Comparison of ENCODE assay signal across 8 mouse cellular contexts in genomic region chr9:41149079-41149676, GRCm38 (mm10). TPM values are rescaled to one million over a fixed set of nuclear protein-coding genes. Genes with fewer than 3 reads are reported as not detected.
DNase-seq lines count a peak whose midpoint lies in the region; ATAC-seq and TF ChIP-seq lines count a peak whose summit lies in the region.
"Had no signal": no experiment of that assay in that cellular context is flagged by ENCODE, and none has a peak within 500 bp of the region (broad histone marks: within the 10 kb centered on the region; RNA-seq: fewer than 3 reads in every experiment).

No protein-coding gene starts in this region.

- peak; percentile 29; the same call in 1 of the 2 replicates for TF ChIP-seq CTCF in hindbrain, postnatal 0 days (IDR thresholded peaks at IDR 0.05; ENCODE audit: low read depth)
- TF ChIP-seq CTCF in lung, adult 2 months (IDR thresholded peaks at IDR 0.05; ENCODE audit: insufficient read depth, low read length) = no peak

- H3K4me3 ChIP-seq in midbrain, embryonic 16.5 days (ENCODE audit: low read depth, low read length) = no peak overlapping the region
- no peak overlapping the region for H3K4me3 ChIP-seq in midbrain, embryonic 11.5 days (ENCODE audit: low read depth, low read length)
- no peak overlapping the region for H3K4me3 ChIP-seq in hindbrain, postnatal 0 days (ENCODE audit: low read length)
- no peak overlapping the region for H3K4me3 ChIP-seq in stomach, embryonic 16.5 days (replicated peaks; ENCODE audit: low read length)
- no peak overlapping the region for H3K4me3 ChIP-seq in lung, adult 2 months (replicated peaks; ENCODE audit: extremely low read depth, low read depth, low read length)
- H3K4me3 ChIP-seq: liver, embryonic 15.5 days had no signal

- ATAC-seq in midbrain, embryonic 16.5 days = peak; percentile 69
- no peak for ATAC-seq in midbrain, embryonic 11.5 days (ENCODE audit: low FRiP score)
- peak; percentile 86 for ATAC-seq in hindbrain, postnatal 0 days
- ATAC-seq in stomach, embryonic 16.5 days (ENCODE audit: insufficient read depth, low FRiP score) = 0 out of 2 replicates have a peak, but pooled peaks have one; percentile 40

- no peak overlapping the region for H3K4me2 ChIP-seq in midbrain, embryonic 16.5 days (ENCODE audit: low read length)
- H3K4me2 ChIP-seq in midbrain, embryonic 11.5 days = no peak overlapping the region
- 0 out of 2 replicates have a peak overlapping the region, but pooled peaks have one; percentile 0 for H3K4me2 ChIP-seq in hindbrain, postnatal 0 days (ENCODE audit: low read depth, low read length)
- no peak overlapping the region for H3K4me2 ChIP-seq in stomach, embryonic 16.5 days (ENCODE audit: low read depth, low read length)
- H3K4me2 ChIP-seq: liver, embryonic 15.5 days had no signal

- no peaks in the 10 kb centered on the region for H3K36me3 ChIP-seq in midbrain, embryonic 16.5 days (ENCODE audit: control insufficient read depth, insufficient read depth, low read length)
- H3K36me3 ChIP-seq in midbrain, embryonic 11.5 days (ENCODE audit: control insufficient read depth, insufficient read depth, low read length) = no peaks in the 10 kb centered on the region
- H3K36me3 ChIP-seq in hindbrain, postnatal 0 days (ENCODE audit: insufficient read depth, low read length) = no peaks in the 10 kb centered on the region
- H3K36me3 ChIP-seq in stomach, embryonic 16.5 days (ENCODE audit: control insufficient read depth, insufficient read depth, low read length) = no peaks in the 10 kb centered on the region
- H3K36me3 ChIP-seq: liver, embryonic 15.5 days had no signal

- WGBS in midbrain, embryonic 16.5 days = 76% methylated on average over 6 of the region's 6 CpGs
- 86% methylated on average over 6 of the region's 6 CpGs for WGBS in midbrain, embryonic 11.5 days
- WGBS in hindbrain, postnatal 0 days = 32% methylated on average over 6 of the region's 6 CpGs
- 67% methylated on average over 6 of the region's 6 CpGs for WGBS in stomach, embryonic 16.5 days
- WGBS in lung, adult 2 months = 67% methylated on average over 6 of the region's 6 CpGs

- H3K27me3 ChIP-seq in midbrain, embryonic 16.5 days (ENCODE audit: control insufficient read depth, insufficient read depth, low read depth, low read length) = no peaks in the 10 kb centered on the region
- H3K27me3 ChIP-seq in midbrain, embryonic 11.5 days (ENCODE audit: control insufficient read depth, insufficient read depth, low read length) = no peaks in the 10 kb centered on the region
- no peaks in the 10 kb centered on the region for H3K27me3 ChIP-seq in hindbrain, postnatal 0 days (ENCODE audit: insufficient read depth, low read length)
- H3K27me3 ChIP-seq in stomach, embryonic 16.5 days (ENCODE audit: control insufficient read depth, insufficient read depth, low read length) = no peaks in the 10 kb centered on the region; the same call in 1 of the 2 replicates
- H3K27me3 ChIP-seq: liver, embryonic 15.5 days had no signal

- TF ChIP-seq POLR2A in lung, adult 2 months (IDR thresholded peaks at IDR 0.05; ENCODE audit: borderline replicate concordance, extremely low read depth, low read depth, low read length) = no peak

- H3K27ac ChIP-seq in midbrain, embryonic 16.5 days (ENCODE audit: low read length) = no peak overlapping the region
- H3K27ac ChIP-seq in midbrain, embryonic 11.5 days (ENCODE audit: low read depth, low read length) = no peak overlapping the region
- H3K27ac ChIP-seq in hindbrain, postnatal 0 days = peak overlapping the region; percentile 78
- H3K27ac ChIP-seq in stomach, embryonic 16.5 days (ENCODE audit: low read length) = no peak overlapping the region
- H3K27ac ChIP-seq: liver, embryonic 15.5 days had no signal

- no peaks in the 10 kb centered on the region for H3K9me3 ChIP-seq in midbrain, embryonic 16.5 days (replicated peaks; ENCODE audit: control insufficient read depth, low read length, poor library complexity, severe bottlenecking)
- H3K9me3 ChIP-seq in midbrain, embryonic 11.5 days (ENCODE audit: control insufficient read depth, low read length) = no peaks in the 10 kb centered on the region
- H3K9me3 ChIP-seq in hindbrain, postnatal 0 days (ENCODE audit: low read length) = no peaks in the 10 kb centered on the region
- H3K9me3 ChIP-seq in stomach, embryonic 16.5 days (replicated peaks; ENCODE audit: control insufficient read depth, low read length) = no peaks in the 10 kb centered on the region
- H3K9me3 ChIP-seq: liver, embryonic 15.5 days had no signal

- H3K9ac ChIP-seq in midbrain, embryonic 16.5 days (ENCODE audit: low read depth, low read length) = no peak overlapping the region
- no peak overlapping the region for H3K9ac ChIP-seq in midbrain, embryonic 11.5 days (ENCODE audit: low read length)
- no peak overlapping the region for H3K9ac ChIP-seq in hindbrain, postnatal 0 days (replicated peaks; ENCODE audit: low read length)
- H3K9ac ChIP-seq in stomach, embryonic 16.5 days (ENCODE audit: low read length) = no peak overlapping the region
- H3K9ac ChIP-seq: liver, embryonic 15.5 days had no signal

- peaks cover 12% of the 10 kb centered on the region for H3K4me1 ChIP-seq in midbrain, embryonic 16.5 days (ENCODE audit: control insufficient read depth, insufficient read depth, low read length)
- H3K4me1 ChIP-seq in midbrain, embryonic 11.5 days (ENCODE audit: control insufficient read depth, insufficient read depth, low read length) = peaks cover 8% of the 10 kb centered on the region
- peaks cover 57% of the 10 kb centered on the region for H3K4me1 ChIP-seq in hindbrain, postnatal 0 days (ENCODE audit: insufficient read depth, low read length)
- H3K4me1 ChIP-seq in stomach, embryonic 16.5 days (ENCODE audit: control insufficient read depth, insufficient read depth, low read length) = 0 out of 2 replicates have a peak, but pooled peaks cover 14% of the 10 kb centered on the region
- H3K4me1 ChIP-seq in lung, adult 2 months (ENCODE audit: control insufficient read depth, insufficient read depth, low read length) = peaks cover 2% of the 10 kb centered on the region; the same call in 1 of the 2 replicates

- no peak for DNase-seq in midbrain, embryonic 11.5 days (ENCODE audit: low spot score, missing footprints)
- peak; percentile 85 to 92 for DNase-seq in cerebellum, postnatal 10 days
- DNase-seq in hindbrain, postnatal 0 days (ENCODE audit: low spot score) = peak; percentile 86
- no peak for DNase-seq in lung, adult 2 months
- no peak for DNase-seq in frontal cortex, postnatal 25 days (ENCODE audit: low spot score in 2 of 2)

RNA-seq across cellular contexts. Expression of gene Ubash3b, which starts 12.3 kb away (rescaled TPM):
- 23.2 and 24.2 TPM in 2 replicates for polyA plus RNA-seq in midbrain, embryonic 16.5 days (2015; fragmentation: Nextera tagmentation; extraction: Ambion mirVana)
- 9.4 and 9.5 TPM in 2 replicates for polyA plus RNA-seq in midbrain, embryonic 11.5 days (2014; fragmentation: Nextera tagmentation; extraction: Ambion mirVana)
- 41.0 and 41.3 TPM in 2 replicates for total RNA-seq in hindbrain, postnatal 0 days (2014; rRNA removed)
- polyA plus RNA-seq in hindbrain, postnatal 0 days (2015; fragmentation: Nextera tagmentation; extraction: Ambion mirVana) = 28.0 and 28.6 TPM in 2 replicates
- 2.2 and 3.0 TPM in 2 replicates for polyA plus RNA-seq in stomach, embryonic 16.5 days (2015; fragmentation: Nextera tagmentation; extraction: Ambion mirVana)
- 3.4 and 5.4 TPM in 2 replicates for polyA plus RNA-seq in lung, adult 2 months (2012; rRNA removed)

Comparison
In these comparisons a context has a peak if more than half of its experiments do, and no peak if none do; other contexts are left out.
1. DNase-seq: peak in cerebellum, postnatal 10 days (2 of 2) and hindbrain, postnatal 0 days (single experiment); none in midbrain, embryonic 11.5 days (single experiment), lung, adult 2 months (single experiment) and frontal cortex, postnatal 25 days (0 of 2).